Mouse (Mus musculus) kidney, postnatal 0 days (tissue): ENCODE results near the gene Mettl21c. TPM values are rescaled to one million over a fixed set of nuclear protein-coding genes. Genes with fewer than 3 reads are reported as not detected.
A peak's percentile ranks its signal among the peaks of the same experiment; 100 is the strongest.
"Not testable (repeated sequence)": the region's sequence is repeated elsewhere in the genome, so short reads cannot be mapped to it uniquely, and the experiment has no call there.

Experiments used
- ATAC-seq: fragments of 200-750 bp; cut with Nextera tagmentation; replicated peaks from 2 replicates; pipeline ENCODE4 v1.8.0; 2017; ENCODE audit warnings: low read depth, moderate number of reproducible peaks, moderate TSS enrichment, moderate library complexity; ENCODE audit not compliant: low FRiP score
- DNase-seq: peaks from one replicate; pipeline ENCODE4 v3.0.0-alpha.2; 2016; ENCODE audit warnings: low spot score
- H3K27ac ChIP-seq: fragments of 300-500 bp; sonication (generic); 2 replicates; pipeline ENCODE4 v1.5.1; 2014; ENCODE audit warnings: mild to moderate bottlenecking
- H3K27me3 ChIP-seq: fragments of 300-500 bp; sonication (generic); 2 replicates; pipeline ENCODE4 v1.6.1; 2014; ENCODE audit warnings: low read length, mixed read lengths; ENCODE audit not compliant: insufficient read depth
- H3K36me3 ChIP-seq: fragments of 300-500 bp; sonication (generic); 2 replicates; pipeline ENCODE4 v1.6.1; 2014; ENCODE audit warnings: low read length, mixed read lengths; ENCODE audit not compliant: insufficient read depth
- H3K4me1 ChIP-seq: fragments of 300-500 bp; sonication (generic); replicated peaks from 2 replicates; pipeline ENCODE4 v1.6.1; 2014; ENCODE audit warnings: antibody characterized with exemption, low read length, mixed read lengths; ENCODE audit not compliant: insufficient read depth
- H3K4me2 ChIP-seq: fragments of 300-500 bp; sonication (generic); 2 replicates; pipeline ENCODE4 v1.6.1; 2014; ENCODE audit warnings: mild to moderate bottlenecking, low read length, moderate library complexity, mixed read lengths
- H3K4me3 ChIP-seq: fragments of 300-500 bp; sonication (generic); replicated peaks from 2 replicates; pipeline ENCODE4 v1.5.1; 2014; ENCODE audit warnings: low read depth, low read length
- H3K9ac ChIP-seq: fragments of 300-500 bp; sonication (generic); 2 replicates; pipeline ENCODE4 v1.6.1; 2014; ENCODE audit warnings: low read depth, low read length
- H3K9me3 ChIP-seq: fragments of 300-500 bp; sonication (generic); replicated peaks from 2 replicates; pipeline ENCODE4 v1.6.1; 2016; ENCODE audit warnings: low read length, inconsistent platforms, mixed read lengths
- CTCF ChIP-seq: IDR thresholded peaks from 2 replicates; pipeline ENCODE4 v1.5.1; 2016; ENCODE audit warnings: antibody characterized with exemption, low read depth, mild to moderate bottlenecking, moderate library complexity
- WGBS: fragments of 180-500 bp; shearing (Covaris S2); extraction: QIAGEN DNeasy Blood & Tissue Kit; methylation state at CpG from one replicate; pipeline ENCODE4 v1.1.7; 2014; 5-methylcytosine and 5-hydroxymethylcytosine counted together
- polyA plus RNA-seq: library from polyadenylated mRNA; unstranded; fragments of >200 nt; fragmentation: Nextera tagmentation; extraction: Ambion mirVana; gene quantifications from 2 replicates; pipeline ENCODE4 v1.2.1, GENCODE M21; 2015

The Mettl21c gene
- 0.18 and 0.25 TPM in 2 replicates for polyA plus RNA-seq

DNA sequence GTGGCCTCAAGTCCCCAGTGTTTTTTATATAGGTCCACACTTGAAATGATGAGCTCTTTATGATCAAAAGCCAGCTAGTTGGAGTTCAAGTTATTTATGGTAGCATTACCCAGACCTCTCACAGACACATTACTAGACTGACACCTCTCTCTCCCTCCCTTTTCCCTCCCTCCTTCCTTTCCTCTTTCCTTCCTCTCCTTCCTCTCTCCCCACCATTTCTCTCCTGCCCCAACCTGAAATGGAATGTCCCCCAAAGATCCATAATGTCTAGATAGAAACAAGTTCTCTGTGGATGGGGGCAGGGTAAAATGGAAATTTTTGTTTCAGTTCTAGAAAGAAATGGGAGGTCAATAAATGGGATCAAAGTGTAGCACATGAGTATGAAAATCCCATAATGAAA, at the start of gene Mettl21c:
Gene Mettl21c (minus strand): TSS at position 101 of the 400 bp plus-strand sequence.
- H3K4me3 ChIP-seq: no peak within 1 kb of the TSS
- no peak for DNase-seq
- no peaks in the 10 kb centered on the region for H3K4me1 ChIP-seq
- no peaks in the 10 kb centered on the region for H3K9me3 ChIP-seq
- no peak for TF ChIP-seq CTCF
- H3K27ac ChIP-seq: no peak within 1 kb of the TSS
- ATAC-seq: no peak
- H3K27me3 ChIP-seq: no peaks in the 10 kb centered on the region
- no peak within 1 kb of the TSS for H3K9ac ChIP-seq
- H3K4me2 ChIP-seq: no peak within 1 kb of the TSS
- H3K36me3 ChIP-seq: no peaks in the 10 kb centered on the region

GRCm38 (mm10) chr1:44064625-44065024, 44.8 kb upstream of the Mettl21c start:
- Histone ChIP-seq H3K27me3 (no peaks in the 10 kb centered on the region), H3K4me2 (no peak overlapping the region), H3K9ac (no peak overlapping the region), H3K9me3 (no peaks in the 10 kb centered on the region), H3K4me1 (no peaks in the 10 kb centered on the region), H3K36me3 (no peaks in the 10 kb centered on the region), H3K27ac (no peak overlapping the region), H3K4me3 (no peak overlapping the region)
- ATAC-seq (no peak; the same call in 1 of the 2 replicates), DNase-seq (peak; percentile 74)
- peak; percentile 71 for TF ChIP-seq CTCF
- WGBS: 0% methylated on average over 1 of the region's 1 CpGs

DNA sequence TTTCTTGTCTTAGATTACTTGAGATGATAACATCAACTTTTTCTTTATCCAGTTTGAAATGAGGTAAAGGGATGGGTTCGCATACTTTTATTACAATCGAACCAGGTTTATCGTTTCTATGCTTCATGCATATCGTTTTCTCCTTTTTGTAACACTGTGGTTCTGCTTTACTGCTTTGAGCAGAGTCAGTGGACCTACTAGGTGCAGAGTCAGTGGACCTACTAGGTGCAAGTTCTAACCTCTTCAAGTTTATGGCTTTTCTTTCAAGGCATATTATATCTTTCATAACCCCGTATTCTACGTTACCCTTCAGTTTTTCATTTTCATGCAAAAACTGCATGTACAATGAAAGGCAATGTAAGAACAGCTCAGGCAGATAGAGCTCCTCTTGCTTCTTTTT, 43.6 kb upstream of the Mettl21c start:
- Histone ChIP-seq H3K27me3 (no peaks in the 10 kb centered on the region), H3K36me3 (no peaks in the 10 kb centered on the region), H3K9me3 (no peaks in the 10 kb centered on the region), H3K9ac (no peak overlapping the region), H3K4me2 (no peak overlapping the region), H3K4me3 (no peak overlapping the region), H3K27ac (no peak overlapping the region), H3K4me1 (no peaks in the 10 kb centered on the region)
- no peak for TF ChIP-seq CTCF
- ATAC-seq (no peak), DNase-seq (no peak)
- 95% methylated on average over 6 of the region's 6 CpGs for WGBS

- H3K36me3 ChIP-seq: no peaks in the 10 kb centered on the region
- no peak for TF ChIP-seq CTCF
- no peak within 1 kb of the TSS for H3K4me3 ChIP-seq
- no peak within 1 kb of the TSS for H3K4me2 ChIP-seq
- H3K9ac ChIP-seq: no peak within 1 kb of the TSS
- no peaks in the 10 kb centered on the region for H3K27me3 ChIP-seq
- no peak for ATAC-seq
- no peaks in the 10 kb centered on the region for H3K4me1 ChIP-seq
- no peak for DNase-seq
- no peak within 1 kb of the TSS for H3K27ac ChIP-seq
- 91% methylated on average over 2 of the region's 2 CpGs for WGBS
- H3K9me3 ChIP-seq: no peaks in the 10 kb centered on the region
These were observed 42.0 kb upstream of the Mettl21c start, which contains the start of gene Gm8251 for GRCm38 (mm10) chr1:44061836-44062235. Gm8251 (minus strand) TSS chr1:44061936.

DNA sequence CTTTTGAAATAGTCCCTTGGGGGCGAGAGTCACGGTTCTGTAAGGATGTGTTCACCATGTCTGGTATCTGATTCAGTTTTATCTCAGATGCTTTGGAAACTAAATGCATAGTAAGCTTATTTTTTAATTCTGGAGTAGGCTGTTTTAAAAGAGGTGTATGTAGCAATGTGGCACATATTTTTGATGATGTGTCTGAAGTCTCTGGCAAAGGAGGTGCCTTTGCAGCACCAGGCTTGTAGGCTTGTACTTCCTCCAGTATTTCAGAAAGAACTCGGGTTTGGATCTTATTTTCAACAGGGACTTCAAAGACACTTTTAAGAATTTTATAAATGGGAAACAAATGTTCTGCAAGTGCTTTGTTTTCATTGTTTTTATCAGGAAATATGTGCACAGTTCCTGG, 38.0 kb upstream of the Mettl21c start:
- no peak for ATAC-seq
- WGBS: 80% methylated on average over 3 of the region's 3 CpGs

GRCm38 (mm10) chr1:44046556-44046955, 26.7 kb upstream of the Mettl21c start:
- 55% methylated on average over 2 of the region's 2 CpGs for WGBS
- H3K36me3 ChIP-seq: no peaks in the 10 kb centered on the region
- H3K9me3 ChIP-seq: no peaks in the 10 kb centered on the region
- no peak overlapping the region for H3K27ac ChIP-seq
- H3K27me3 ChIP-seq: no peaks in the 10 kb centered on the region
- no peak overlapping the region for H3K9ac ChIP-seq
- no peaks in the 10 kb centered on the region for H3K4me1 ChIP-seq
- ATAC-seq: no peak
- no peak overlapping the region for H3K4me3 ChIP-seq
- H3K4me2 ChIP-seq: no peak overlapping the region
- no peak for TF ChIP-seq CTCF
- DNase-seq: no peak

More for the DNA sequence above, 38.0 kb upstream of the Mettl21c start:
- H3K4me2 ChIP-seq: no peak overlapping the region
- DNase-seq: no peak
- no peaks in the 10 kb centered on the region for H3K4me1 ChIP-seq
- no peaks in the 10 kb centered on the region for H3K9me3 ChIP-seq
- H3K27ac ChIP-seq: no peak overlapping the region
- H3K27me3 ChIP-seq: no peaks in the 10 kb centered on the region
- no peaks in the 10 kb centered on the region for H3K36me3 ChIP-seq
- TF ChIP-seq CTCF: no peak
- no peak overlapping the region for H3K4me3 ChIP-seq
- H3K9ac ChIP-seq: no peak overlapping the region

GRCm38 (mm10) chr1:44045689-44046088, 25.9 kb upstream of the Mettl21c start:
- not testable (repeated sequence) for DNase-seq, H3K4me3 ChIP-seq, H3K36me3 ChIP-seq, H3K27ac ChIP-seq, H3K9ac ChIP-seq, H3K4me2 ChIP-seq, H3K9me3 ChIP-seq, ATAC-seq, H3K27me3 ChIP-seq, H3K4me1 ChIP-seq
- 93% methylated on average over 5 of the region's 5 CpGs for WGBS
